Mouse (Mus musculus) spleen, postnatal 36 days (tissue): Measurements from ENCODE around the gene Bckdha.
A peak's percentile ranks its signal among the peaks of the same experiment; 100 is the strongest.

ENCODE experiments used
- DNase-seq, 2 experiments: peaks; one replicate each; pipeline ENCODE4 v3.0.0; 2022; ENCODE audit warnings: low spot score in 2 of 2, mixed read lengths in 1 of 2

Gene Bckdha

GRCm38 (mm10) chr7:25614831-25615705 is 43.7 kb downstream of the Bckdha start:
- DNase-seq, result no peak

GRCm38 (mm10) chr7:25614086-25614485 is 44.7 kb downstream of the Bckdha start:
- no peak for DNase-seq

- no peak for DNase-seq
These were observed 47.3 kb downstream of the Bckdha start for GRCm38 (mm10) chr7:25611501-25611900.

- DNase-seq, result no peak
These were observed 48.7 kb downstream of the Bckdha start for GRCm38 (mm10) chr7:25610056-25610455.

- DNase-seq, result peak in 1 of 2 experiments; percentile 3
These were observed 51.6 kb downstream of the Bckdha start for GRCm38 (mm10) chr7:25607196-25607595.

- peak; percentile 47 to 66 for DNase-seq
These were observed 52.1 kb downstream of the Bckdha start for GRCm38 (mm10) chr7:25606625-25607063.

- no peak for DNase-seq
These were observed 57.4 kb downstream of the Bckdha start for GRCm38 (mm10) chr7:25601346-25601745.

GRCm38 (mm10) chr7:25600666-25601065 is 58.1 kb downstream of the Bckdha start:
- DNase-seq, result no peak

GRCm38 (mm10) chr7:25599663-25600062 is 59.1 kb downstream of the Bckdha start:
- peak; percentile 62 to 76 for DNase-seq

- DNase-seq, result no peak
These were observed 64.9 kb downstream of the Bckdha start for GRCm38 (mm10) chr7:25593859-25594258.

- DNase-seq, result no peak
These were observed 67.6 kb downstream of the Bckdha start for GRCm38 (mm10) chr7:25591226-25591625.

GRCm38 (mm10) chr7:25585351-25586204 is 73.2 kb downstream of the Bckdha start:
- peak; percentile 64 to 67 for DNase-seq

- DNase-seq, result no peak
These were observed 74.1 kb downstream of the Bckdha start for GRCm38 (mm10) chr7:25584651-25585050.

- no peak for DNase-seq
These were observed 76.4 kb downstream of the Bckdha start for GRCm38 (mm10) chr7:25582301-25582810.
